Mouse (Mus musculus) T-cell, adult 2 months (primary cell): ENCODE results near the gene P2rx7.

ENCODE experiments used
- DNase-seq: peaks from one replicate; pipeline ENCODE4 v3.0.0; 2022; ENCODE audit warnings: low spot score

The P2rx7 gene

DNA sequence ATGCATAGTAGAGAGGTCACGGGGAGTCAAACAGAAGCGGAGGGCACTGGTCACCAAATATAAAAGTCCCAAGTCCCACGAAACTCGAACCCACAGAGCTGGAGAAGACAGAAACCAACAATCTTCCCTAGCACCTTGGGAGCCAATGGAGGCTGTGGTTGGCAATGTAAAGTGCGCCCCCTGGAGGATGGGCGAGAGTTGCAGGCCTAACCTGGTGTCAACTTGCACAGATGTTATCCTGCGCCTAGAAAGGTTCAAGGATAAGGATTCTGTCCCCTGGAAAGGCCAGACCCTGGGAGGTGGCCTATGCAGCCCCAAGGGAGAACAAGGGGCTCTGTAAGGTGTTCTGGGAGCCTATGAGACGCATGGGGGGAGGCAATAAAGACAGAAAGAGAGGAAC lies 87.6 kb downstream of the P2rx7 start:
- peak; percentile 71 for DNase-seq

DNA sequence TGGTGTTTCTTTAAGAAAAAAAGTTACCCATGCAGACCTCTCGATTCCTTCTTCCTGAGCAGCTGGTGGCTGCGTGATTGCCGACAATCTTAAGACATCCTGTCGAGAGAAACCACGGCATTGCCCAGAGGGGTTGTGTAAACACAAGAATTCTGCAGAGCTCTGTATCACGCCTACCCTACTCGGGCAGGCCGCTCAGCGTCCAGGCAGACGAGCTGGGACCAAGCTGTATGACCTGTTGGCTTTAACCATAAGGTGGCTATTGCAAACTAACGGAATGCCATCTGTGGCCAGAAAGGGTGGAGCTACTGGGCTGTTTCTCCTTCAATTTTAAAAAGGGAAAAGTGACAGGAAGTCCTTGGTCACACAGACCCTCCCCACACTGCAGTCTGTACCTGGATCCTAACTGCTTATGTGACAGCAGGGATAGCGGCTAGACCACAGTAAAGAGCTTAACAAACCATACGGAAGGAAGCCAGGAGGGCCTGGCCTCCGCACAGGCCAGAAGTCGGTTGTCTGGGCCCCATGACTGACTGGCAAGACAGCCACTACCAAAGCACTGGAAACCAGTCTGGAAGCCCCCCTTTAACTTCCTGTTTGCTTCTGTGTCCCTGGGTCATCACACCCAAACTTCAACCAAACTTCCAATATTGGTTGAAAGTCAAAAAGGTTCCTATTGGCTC lies 88.4 kb downstream of the P2rx7 start:
- DNase-seq: peak; percentile 66

DNA sequence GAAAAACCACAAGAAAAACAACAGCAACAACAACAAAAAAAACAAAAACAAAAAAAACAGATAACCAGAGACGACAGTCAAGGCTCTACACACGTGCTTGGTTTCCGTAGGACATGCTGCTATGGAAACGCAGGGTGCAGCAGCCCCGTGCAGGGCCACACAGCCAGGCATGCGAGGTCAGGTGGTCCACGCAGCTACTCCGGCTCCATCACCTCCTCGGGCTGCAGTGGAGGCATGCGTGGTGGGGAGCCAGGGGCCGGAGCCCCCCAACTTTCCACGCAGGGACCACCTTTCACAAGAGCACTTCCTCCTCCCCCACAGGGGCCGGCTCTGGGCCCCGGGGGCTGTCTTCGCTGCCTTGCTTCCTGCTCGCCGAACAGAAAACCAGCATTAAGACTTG lies 90.2 kb downstream of the P2rx7 start:
- DNase-seq: peak; percentile 51

- no peak for DNase-seq
These were observed 92.1 kb downstream of the P2rx7 start for GRCm38 (mm10) chr5:122735853-122736252.

DNA sequence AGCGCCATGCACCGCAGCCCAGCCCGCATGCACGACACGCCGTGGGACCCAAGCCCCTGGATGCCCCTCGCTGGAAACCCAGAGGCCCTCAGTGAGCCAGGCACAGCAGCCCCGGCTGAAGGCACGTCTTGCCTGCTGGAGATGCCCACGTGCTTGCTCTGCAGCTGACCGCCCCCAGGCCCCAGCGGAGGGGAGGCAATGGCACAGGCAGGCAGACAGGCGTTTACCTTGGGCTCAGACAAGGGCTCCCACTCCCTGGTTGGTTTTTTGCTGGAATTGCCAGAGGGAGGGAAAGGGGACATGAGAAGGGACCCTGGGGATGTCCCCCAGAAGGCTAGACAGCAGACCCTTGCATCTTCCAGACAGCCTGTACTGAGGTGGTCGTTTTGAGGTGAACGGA lies 93.0 kb downstream of the P2rx7 start:
- DNase-seq: no peak
